Mouse (Mus musculus) right cerebral cortex, postnatal 4 days (tissue): ENCODE measurements at regions not wholly inside any gene's neighbourhood (a gene's known extent, or its start where the extent isn't known, plus 50 kb on each side); places are given as distances from the start of the nearest gene placed in this dataset.

Source experiments
- DNase-seq: peaks from one replicate; pipeline ENCODE4 v3.0.0-alpha.2; 2022

GRCm38 (mm10) chr13:51299047-51299760, 109.2 kb upstream of the S1pr3 start:
- no peak for DNase-seq

GRCm38 (mm10) chr13:51301476-51301875, 107.0 kb upstream of the S1pr3 start:
- no peak for DNase-seq

- DNase-seq: no peak
Observed at GRCm38 (mm10) chr13:51303112-51303511, 105.3 kb upstream of the S1pr3 start.

DNA sequence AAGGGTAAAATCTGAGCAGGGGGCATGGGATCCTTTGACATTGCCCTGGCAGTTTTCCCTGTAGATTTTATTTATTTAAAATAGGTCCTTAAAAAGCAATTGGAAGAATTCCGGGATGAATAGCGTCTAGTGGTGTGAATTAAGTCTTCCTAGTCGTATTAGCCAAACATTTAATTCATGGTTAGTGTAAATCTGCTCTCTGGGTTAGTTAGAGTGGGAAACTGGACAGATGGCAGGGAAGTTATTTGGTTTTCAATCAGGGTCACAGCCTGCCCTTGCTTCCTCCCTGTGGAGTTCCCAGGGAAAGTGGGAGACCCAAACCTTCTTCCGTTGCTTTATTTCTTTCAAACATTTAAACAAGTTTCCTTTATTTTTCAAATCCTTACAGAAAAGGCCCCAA, 103.8 kb upstream of the S1pr3 start:
- no peak for DNase-seq

GRCm38 (mm10) chr13:51309446-51309845, 99.0 kb upstream of the S1pr3 start:
- DNase-seq: no peak

DNA sequence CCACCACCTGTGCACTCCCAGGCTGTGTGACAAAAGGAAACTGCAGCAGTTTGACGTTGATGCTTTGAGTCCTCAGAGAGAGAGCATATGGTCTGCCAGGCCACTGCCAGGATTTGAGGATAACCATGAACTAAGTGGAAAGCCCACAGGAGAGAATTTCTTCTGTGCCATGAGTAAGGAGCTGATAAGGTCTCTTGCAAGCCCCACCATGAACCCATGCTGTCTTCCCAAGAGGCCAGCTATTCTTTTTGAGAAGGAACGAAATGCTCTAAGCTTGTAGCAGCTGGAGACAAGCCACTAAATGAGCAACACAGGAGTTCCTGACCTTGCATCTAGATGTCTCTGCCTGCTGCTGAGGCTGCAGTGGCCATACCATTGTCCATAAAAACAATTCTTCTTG, 98.4 kb upstream of the S1pr3 start:
- DNase-seq: no peak

DNA sequence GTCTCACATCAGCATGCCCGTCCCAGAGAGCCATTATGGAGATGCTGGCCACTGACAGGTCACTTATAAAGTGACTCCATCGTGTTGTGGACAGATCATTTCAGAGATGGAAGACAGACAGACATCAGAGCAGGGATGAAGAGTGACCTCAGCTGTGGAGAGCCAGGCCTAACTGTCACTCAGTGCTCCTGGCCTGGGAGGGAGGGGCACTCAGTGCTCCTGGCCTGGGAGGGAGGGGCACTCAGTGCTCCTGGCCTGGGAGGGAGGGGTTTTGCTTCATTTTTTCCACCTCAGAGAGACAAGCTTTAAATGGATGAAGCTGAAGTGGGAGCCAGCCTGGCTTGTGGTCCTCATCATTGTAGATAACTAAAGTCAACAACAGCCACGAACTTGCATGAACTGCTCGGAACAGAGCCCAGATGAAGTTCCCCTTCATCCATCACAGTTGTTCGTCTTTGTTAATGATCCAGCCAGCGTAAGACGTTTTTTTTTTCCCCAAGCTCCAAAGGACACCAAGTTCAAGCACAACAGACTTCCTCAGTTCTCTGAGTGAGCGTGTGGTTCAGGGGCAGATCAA, 96.7 kb upstream of the S1pr3 start:
- no peak for DNase-seq

DNA sequence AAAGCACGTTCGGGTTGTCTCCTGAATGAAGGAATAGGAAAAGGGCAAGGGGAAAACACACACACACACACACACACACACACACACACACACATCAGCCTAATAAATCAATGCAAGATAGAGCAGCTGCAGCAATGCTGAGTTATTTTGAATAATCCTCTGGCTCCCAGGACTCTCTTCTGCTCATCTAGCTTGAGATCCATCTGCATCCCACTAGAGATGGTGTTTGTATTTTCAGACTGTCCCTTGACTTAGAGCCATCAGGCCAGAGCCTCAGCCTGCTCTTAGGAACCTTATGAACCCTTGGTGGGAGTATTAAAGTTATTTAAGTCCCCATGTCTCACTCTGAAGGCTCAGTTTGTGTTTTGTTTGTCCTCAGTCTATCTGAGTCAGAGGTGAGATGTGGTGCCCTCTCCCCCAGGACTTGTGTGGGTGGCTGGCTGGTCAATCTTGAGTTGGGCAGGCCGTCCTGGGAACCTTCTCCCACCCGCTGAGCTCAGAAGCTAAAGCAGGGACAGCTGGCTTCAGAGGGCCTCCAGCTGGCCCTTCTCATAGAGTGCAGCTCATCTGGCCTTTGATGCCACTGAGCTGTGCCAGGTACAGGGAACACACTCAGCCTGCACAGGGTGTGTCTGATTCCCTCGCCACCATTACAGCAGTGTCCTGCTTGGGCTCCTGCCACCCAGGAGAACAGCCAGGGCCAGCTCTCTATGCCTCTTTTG, 95.1 kb upstream of the S1pr3 start:
- no peak for DNase-seq

DNA sequence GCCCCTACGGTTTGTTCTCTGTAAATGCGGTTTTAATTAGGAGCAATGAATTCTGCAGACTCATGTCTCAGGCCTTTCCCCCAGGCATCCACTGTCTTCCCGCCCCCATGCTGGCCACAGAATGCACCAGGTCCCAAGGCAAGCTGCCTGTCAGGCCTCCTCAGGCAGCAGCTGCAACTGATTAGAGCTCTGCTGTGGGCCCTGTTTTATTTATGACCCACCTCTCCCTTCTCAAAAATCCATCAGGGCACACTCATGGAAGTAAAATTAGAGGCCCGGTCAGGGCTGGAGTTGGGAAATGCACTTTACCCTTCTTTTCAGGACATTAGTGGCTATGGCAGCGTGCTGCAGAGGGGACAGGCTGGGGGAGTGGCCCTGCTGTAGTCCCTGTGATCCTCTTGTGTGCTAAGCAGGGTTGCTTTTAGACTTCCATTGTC, 93.9 kb upstream of the S1pr3 start:
- peak; percentile 18 for DNase-seq

- DNase-seq: no peak
Observed at GRCm38 (mm10) chr13:51315008-51315778, 93.2 kb upstream of the S1pr3 start.

GRCm38 (mm10) chr13:51315779-51316041, 92.7 kb upstream of the S1pr3 start:
- no peak for DNase-seq

DNA sequence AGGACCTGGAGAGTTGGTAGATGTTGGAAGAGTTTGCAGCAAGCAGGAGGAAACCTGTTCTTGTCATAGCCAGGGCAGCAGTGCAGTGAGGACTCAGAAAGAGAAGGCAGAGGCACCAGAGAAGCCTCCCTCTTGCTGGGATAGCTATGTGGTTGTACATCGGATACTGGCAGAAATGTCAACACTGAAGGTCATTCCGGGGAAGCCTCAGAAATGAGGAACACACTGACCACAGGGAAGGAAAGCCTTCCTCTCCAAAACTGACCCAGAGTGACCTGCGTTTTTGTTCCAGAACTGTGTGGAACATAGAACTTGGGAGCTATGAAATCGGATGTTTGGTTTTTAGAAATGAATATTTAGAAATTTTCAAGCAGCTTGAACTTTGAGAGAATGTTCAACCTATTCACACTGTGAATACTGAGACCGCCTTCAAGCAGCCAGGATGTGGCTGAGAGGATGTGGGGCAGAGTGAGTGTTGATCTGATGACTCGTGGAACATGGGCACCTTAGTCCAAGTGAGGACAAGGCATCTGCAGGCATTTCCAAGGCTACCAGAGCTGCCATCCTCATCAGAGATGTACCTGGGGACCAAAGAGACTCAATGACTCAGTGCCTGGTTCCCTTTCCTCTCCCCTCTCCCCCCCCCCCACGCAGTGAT, 85.3 kb upstream of the S1pr3 start:
- no peak for DNase-seq

DNA sequence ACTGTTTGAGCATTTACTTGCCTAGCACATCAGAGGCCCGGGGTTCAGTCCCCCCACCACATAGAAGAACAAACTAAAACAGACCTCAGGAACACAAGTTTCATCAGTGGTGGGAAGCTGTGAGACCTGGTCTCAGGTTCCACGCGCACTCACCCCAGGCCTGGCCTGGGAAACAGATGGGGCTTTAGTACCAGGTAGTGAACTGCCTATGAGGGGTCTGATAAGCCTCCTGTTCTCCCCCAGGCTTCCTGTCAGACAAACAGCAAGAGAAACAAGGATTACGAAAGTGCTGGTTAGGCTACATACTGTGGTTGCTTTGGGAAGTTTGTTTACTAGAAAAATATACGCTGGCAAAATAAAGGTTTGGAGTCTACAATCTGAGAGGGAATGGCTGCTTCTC, 83.7 kb upstream of the S1pr3 start:
- no peak for DNase-seq

DNA sequence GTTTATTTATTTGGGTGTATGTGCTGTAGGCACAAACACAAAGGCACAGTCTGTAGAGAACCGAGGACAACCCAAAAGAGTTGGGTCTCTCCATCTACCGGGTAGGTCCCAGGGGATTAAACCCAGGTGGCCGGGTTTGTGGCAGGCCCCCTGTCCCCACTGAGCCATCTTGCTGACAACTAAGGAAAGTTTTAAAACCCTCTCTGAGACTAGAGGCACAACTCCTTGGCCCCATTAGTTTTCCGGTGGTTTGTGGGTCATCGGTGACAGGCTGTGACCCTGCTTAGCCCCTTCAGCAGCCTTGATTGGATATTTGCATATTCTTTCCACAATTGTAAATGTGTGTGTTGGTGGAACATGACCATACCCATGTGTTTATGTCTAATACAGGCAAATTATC, 83.1 kb upstream of the S1pr3 start:
- no peak for DNase-seq

- DNase-seq: no peak
Observed at GRCm38 (mm10) chr13:51326128-51326527, 82.3 kb upstream of the S1pr3 start.

- DNase-seq: no peak
Observed at GRCm38 (mm10) chr13:51328131-51328970, 80.1 kb upstream of the S1pr3 start.

- DNase-seq: no peak
Observed at GRCm38 (mm10) chr13:51328971-51329346, 79.5 kb upstream of the S1pr3 start.

GRCm38 (mm10) chr13:51329717-51330116, 78.7 kb upstream of the S1pr3 start:
- DNase-seq: no peak

GRCm38 (mm10) chr13:51332271-51332670, 76.2 kb upstream of the S1pr3 start:
- no peak for DNase-seq

DNA sequence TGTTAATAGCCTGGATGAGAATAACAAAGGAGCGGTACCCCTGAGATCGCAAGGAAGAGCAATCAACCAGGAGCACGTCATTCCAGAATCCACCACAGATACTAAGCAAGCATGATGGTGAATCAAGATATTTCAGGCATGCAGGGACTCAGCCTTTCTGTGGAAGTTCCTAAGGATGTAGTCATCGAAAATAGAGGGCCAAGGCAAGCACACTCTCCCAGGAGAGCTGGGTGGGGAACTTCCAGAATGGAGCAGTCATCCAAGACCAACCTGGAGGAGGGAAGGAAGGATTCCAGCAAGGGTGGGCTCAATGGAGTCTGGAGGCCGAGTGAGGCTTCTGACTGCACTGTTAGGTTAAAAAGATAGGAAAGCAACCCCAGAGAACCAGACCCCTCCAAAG, 75.0 kb upstream of the S1pr3 start:
- no peak for DNase-seq

DNA sequence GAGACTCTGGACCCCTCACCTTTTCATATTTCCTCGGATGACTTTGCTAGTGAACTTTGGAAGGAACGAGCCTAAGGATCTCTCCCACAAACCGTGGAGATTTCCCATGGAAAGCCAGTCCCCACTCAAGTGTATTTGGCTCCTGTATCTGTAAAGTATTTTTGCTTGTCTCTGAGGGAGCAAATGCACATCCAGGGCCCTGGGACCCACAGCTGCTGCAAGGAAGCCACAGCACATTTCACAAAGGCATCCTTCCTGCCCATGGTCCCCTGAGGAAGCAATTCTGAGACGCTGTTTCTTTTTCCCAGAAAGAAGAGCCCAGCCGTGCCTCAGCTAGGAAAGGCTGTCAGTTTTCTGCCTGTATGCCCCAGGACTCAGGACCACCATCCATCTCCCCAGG, 71.7 kb upstream of the S1pr3 start:
- DNase-seq: no peak

DNA sequence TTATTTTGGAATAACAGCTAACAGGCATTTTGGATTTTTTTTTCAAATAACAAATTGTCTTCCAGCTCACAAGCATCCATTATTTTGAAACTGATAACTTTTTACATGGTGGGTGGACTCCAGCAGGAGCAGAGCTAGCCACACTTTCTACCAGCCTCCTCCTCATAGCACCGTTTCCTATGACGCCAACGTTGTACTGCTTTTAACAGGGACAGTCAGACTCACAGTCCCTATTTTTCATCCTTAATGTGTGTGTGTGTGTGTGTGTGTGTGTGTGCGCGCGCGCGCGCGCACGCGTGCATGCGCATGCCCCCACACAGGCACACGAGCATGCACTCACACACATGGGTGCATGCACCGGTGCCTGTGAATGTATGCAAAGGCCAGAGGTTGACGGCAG, 70.5 kb upstream of the S1pr3 start:
- no peak for DNase-seq
